Mouse (Mus musculus): ENCODE data around the gene Olfr465-ps1. TPM values are rescaled to one million over a fixed set of nuclear protein-coding genes. Genes with fewer than 3 reads are reported as not detected.

The Olfr465-ps1 gene
- total RNA-seq (2015) (not detected in 2 replicates), total RNA-seq (2017) (not detected in 2 replicates)

DNA sequence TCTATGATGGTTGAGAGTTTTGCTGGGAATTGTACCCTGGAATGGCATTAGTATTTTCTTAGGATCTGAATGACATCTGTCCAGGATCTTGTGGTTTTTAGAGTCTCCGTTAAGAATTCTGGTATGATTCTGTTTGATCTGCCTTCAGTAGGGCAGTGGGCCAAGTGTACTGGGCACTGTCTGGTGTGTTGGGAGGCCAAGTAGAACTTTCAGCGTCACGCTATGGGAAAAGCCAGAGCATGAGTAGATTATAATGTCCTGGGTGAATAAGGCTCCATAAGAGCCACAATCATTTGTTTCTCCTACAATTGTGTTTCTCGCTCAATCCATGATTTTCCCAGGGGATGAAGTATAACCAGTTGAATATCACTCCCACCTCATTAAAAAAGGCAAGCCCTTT lies at the start of gene Olfr465-ps1:
TSS of gene Olfr465-ps1 (plus strand) at position 301 of the 400 bp plus-strand sequence.
- ATAC-seq (replicated peaks; ENCODE audit: poor library complexity), result no peak

DNA sequence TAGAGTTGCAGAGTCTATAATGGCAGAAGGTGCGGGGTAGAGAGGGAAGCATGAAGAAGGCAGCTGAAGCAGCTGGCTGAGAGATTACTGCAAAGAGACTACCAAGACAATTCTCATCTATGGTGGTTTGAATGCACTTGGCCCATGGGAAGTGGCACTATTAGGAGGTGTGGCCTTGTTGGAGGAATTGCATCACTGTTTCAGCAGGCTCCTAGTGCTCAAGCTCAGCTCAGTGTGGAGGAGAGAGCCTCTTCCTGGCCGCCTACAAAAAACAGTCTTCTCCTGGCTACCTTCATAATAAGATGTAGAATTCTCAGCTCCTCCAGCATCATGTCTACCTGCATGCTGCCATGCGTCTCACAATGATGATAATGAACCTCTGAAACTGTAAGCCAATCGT lies 42.0 kb upstream of the Olfr465-ps1 start:
- peak; percentile 52 for ATAC-seq (replicated peaks; ENCODE audit: poor library complexity)

DNA sequence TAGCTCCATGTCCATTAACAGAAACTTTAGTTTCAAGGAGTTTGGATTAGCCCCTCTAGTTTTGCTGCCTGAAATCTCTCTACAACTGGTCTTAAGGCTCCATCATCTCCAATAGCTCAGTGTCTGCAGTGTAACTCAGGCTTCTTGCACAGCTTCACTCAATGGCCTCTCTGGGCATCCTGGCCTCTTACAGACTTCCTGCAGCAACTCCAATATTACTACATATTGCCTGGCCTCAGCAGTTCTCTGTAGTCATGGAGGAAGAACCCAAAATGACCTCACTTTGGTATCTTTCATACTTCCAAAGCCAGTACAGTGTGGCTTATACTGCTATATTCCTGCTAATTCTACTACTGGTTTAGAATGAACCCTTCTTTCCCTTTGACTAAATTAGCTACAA lies 40.9 kb upstream of the Olfr465-ps1 start:
- peak; percentile 32 for ATAC-seq (replicated peaks; ENCODE audit: poor library complexity)

DNA sequence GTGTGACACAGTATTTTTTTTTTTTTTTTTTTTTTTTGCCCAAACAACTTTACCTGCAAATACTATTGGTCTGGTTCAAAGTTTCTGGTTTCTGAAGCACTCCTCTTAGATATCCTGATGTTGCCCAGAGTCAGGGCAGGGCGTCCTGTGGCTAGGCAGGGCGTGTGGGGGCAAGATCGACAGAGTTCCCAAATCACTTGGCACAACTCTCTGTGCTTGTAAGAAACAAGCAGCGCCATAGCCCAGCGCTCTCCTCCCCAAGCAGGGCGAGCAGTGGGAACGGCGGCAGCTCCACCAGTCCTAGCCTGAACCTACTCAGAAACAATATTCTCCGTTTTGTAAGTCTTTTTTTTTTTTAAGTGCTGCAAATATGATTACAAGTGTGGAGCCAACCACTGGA lies 37.2 kb upstream of the Olfr465-ps1 start:
- peak; percentile 24 for ATAC-seq (replicated peaks; ENCODE audit: poor library complexity)

DNA sequence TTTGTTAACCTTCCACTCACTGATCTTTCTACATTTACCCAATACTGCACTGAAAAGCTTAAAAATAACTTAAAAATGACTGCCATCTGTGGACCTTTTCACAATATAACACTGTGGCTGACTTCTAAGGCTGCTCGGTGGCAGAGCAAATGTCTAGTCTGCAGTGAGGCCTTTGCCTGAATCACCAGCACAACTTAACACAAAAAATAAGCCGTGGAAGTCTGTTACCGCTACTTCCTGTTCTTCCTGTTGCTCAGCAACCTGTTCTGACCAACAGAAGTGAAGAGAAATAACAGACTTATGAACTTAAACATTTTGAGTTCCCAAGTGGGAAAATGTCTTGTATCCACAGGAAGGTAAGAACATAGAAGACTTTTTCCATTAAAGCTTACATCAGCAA lies 36.7 kb upstream of the Olfr465-ps1 start:
- peak; percentile 68 for ATAC-seq (replicated peaks; ENCODE audit: poor library complexity)

DNA sequence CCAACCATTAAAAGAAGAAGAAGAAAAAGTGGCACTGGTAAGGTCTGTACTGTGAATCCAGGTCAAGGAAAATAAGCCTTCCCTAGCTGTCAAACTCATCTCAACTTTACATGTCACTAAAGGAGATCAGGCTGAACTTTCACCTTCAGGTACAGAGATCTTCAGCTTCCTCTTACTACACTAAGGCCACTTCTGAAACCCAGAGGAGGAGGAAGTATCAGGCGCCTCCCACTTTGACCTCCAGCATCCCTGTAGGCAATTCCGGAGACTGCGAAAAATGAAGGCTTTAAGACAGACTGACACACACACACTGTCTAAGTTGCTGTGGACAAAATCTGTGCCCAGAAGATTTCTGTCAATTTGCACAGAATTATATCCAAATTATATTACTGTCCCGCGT lies 25.9 kb upstream of the Olfr465-ps1 start:
- peak; percentile 76 for ATAC-seq (replicated peaks; ENCODE audit: poor library complexity)

DNA sequence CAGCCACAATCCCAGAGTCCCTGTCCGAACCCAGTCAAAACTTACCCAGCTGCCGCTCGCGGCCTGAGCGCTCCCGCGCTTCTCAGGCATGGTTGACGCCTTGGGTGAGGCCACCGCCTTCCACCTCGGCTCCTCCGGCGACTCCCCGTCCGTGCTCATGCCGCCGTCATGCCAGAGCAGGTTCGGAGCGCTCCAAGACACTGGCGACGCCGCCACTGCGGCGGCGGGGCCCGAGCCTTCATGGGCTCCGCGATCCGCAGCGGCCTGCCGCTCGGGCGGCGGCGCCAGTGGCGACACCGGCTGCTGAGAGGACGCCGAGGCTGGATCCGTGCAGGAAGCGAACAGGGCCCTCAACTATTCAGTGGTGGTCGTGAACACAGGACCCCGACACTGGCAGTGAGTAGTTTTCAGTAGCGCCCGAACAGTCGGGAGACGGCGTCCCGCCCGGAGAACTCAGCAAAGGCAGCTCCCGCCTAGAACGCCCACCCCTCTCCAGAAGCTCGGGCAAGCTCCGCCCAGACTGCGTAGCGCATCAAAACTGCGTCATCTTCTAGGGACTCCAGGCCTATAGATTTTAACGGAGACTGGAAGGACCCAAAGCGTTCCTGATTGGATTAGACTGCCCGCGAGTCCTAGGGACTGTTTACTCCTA lies 25.3 kb upstream of the Olfr465-ps1 start, which contains the start of gene Mfsd14b:
TSS of gene Mfsd14b (minus strand) at position 517 of the 652 bp plus-strand sequence.
- peak; percentile 88 for ATAC-seq (replicated peaks; ENCODE audit: poor library complexity)

- peak; percentile 23; the same call in 1 of the 2 replicates for ATAC-seq (replicated peaks; ENCODE audit: poor library complexity)
Measured at GRCm38 (mm10) chr13:65113239-65113638, 24.6 kb upstream of the Olfr465-ps1 start.

- ATAC-seq (replicated peaks; ENCODE audit: poor library complexity), result no peak
Measured at GRCm38 (mm10) chr13:65120984-65121383, 16.9 kb upstream of the Olfr465-ps1 start.

GRCm38 (mm10) chr13:65122111-65122510 lies 15.8 kb upstream of the Olfr465-ps1 start:
- peak; percentile 94 for ATAC-seq (replicated peaks; ENCODE audit: poor library complexity)

DNA sequence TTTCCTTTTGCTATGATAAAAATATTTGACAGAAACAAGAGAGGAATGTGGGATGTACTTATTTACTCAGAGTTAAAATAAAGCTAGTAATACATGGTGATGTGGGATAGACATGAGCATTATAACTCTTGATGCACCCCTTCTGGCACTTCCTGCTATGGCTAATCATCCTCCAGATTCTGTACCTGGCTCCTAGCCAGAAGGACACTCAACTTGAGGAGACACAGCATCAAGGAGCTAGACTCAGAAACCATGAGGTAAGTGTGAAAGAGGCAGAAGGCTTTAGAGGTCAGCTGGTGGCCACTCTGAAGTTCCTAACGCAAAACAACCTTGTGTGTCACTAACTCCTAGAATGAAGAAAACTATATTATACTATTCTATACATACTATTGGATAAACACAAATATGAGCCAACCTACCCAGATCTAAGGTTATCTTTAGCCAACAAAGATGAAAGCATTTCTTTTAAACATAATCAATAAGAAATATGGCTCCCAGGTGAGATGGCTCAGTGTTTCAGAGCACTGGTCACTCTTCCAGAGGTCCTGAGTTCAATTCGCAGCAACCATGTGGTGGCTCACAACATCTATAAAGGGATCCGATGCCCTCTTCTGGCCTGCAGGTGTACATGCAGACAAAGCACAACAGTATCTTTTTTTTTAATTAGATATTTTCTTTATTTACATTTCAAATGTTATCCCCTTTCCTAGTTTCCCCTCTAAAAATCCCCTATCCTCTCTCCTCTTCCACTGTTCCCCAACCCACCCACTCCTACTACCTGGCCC lies 10.6 kb upstream of the Olfr465-ps1 start:
- peak; percentile 62 for ATAC-seq (replicated peaks; ENCODE audit: poor library complexity)

- ATAC-seq (replicated peaks; ENCODE audit: poor library complexity), result no peak
Measured at GRCm38 (mm10) chr13:65149940-65150339, 12.1 kb downstream of the Olfr465-ps1 start, which contains the start of gene Olfr466. Gene Olfr466 (plus strand): TSS chr13:65150240.

- ATAC-seq (replicated peaks; ENCODE audit: poor library complexity), result no peak
Measured at GRCm38 (mm10) chr13:65174102-65174501, 36.2 kb downstream of the Olfr465-ps1 start.

DNA sequence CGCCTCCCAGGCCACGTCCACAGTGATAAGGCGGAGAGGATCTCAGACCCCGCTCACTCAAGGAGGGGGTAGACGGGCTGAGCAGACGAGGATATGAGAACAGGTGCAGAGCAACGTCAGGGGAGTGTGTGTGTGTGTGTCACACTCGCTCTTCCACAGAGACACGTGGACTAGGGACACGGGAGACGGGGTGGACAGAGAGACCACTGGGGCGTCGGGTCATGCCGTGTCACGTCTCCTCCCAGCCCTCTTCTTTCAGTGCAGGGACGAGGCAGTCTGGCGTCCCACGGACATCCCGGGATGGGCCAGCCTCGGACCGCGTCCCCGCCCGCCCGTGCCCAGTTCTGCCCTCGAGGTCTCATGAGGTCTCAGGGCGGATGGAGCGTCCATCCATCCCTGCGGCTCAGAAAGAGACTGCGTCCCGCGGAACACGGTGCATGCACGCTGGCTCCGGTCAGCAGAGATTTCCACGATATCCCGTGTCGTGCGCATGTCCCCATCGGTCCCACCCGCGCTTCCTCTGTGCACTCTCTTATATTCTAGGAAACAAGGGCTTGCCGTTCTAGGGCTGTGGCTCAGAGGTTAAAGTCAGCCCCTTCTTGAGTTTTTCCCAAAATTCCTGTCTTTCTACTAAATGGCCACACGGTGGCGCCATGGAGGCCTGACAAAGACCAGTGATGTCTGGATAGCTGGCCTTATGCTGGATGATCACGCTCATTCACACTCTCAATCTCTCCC lies 38.0 kb downstream of the Olfr465-ps1 start:
- ATAC-seq (replicated peaks; ENCODE audit: poor library complexity), result peak; percentile 98

DNA sequence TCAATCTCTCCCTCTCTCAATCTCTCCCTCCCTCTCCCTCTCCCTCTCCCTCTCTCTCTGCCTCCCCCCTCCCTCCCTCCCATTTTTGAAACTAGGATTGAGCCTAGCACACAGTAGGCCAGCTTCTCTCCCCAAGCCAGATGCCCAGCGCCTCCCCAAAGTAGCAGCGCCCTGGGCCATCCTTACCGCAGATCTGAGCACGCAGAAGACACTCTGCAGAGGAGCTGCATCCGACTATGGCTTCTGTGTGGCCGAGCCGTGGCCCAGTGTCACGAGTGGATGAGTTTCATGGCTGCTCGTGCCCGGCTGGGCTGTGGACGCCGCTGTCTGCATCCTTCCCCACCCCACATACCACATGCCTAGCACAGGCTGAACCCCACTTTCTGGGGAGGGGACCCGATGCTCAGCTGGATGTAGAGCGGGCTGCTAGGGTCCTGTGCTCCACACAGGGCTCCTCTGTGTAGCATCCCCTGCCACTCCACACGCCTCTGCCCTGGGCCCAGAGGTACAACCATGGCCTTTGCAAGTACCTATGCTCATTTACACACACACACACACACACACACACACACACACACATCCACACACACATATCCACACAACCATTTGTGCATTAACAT lies 38.7 kb downstream of the Olfr465-ps1 start:
- ATAC-seq (replicated peaks; ENCODE audit: poor library complexity), result peak; percentile 13; the same call in 1 of the 2 replicates

Other genes with a start within 250 kb of the Olfr465-ps1 start
- not detected in 2 replicates for gene Cntnap3, start 234.1 kb upstream of the Olfr465-ps1 start, total RNA-seq (2015)
- gene Cntnap3, start 234.1 kb upstream of the Olfr465-ps1 start, total RNA-seq (2017), result not detected in 2 replicates
- gene Spata31, start 220.7 kb upstream of the Olfr465-ps1 start, total RNA-seq (2015), result not detected in 2 replicates
- not detected in 2 replicates for gene Spata31, start 220.7 kb upstream of the Olfr465-ps1 start, total RNA-seq (2017)
- gene Spata31d1c, start 105.0 kb upstream of the Olfr465-ps1 start, total RNA-seq (2015), result not detected in 2 replicates
- not detected in 2 replicates for gene Spata31d1c, start 105.0 kb upstream of the Olfr465-ps1 start, total RNA-seq (2017)
- gene Prss47, start 85.3 kb upstream of the Olfr465-ps1 start, total RNA-seq (2015), result not detected in 2 replicates
- gene Prss47, start 85.3 kb upstream of the Olfr465-ps1 start, total RNA-seq (2017), result not detected in 2 replicates
- 81.1 and 87.8 TPM in 2 replicates for gene Mfsd14b, start 25.1 kb upstream of the Olfr465-ps1 start, total RNA-seq (2015)
- 81.4 and 85.8 TPM in 2 replicates for gene Mfsd14b, start 25.1 kb upstream of the Olfr465-ps1 start, total RNA-seq (2017)
- not detected in 2 replicates for gene Olfr466, start 12.2 kb downstream of the Olfr465-ps1 start, total RNA-seq (2015)
- not detected in 2 replicates for gene Olfr466, start 12.2 kb downstream of the Olfr465-ps1 start, total RNA-seq (2017)
- 0.10 TPM in 1 of 2 replicates, not detected in the other for gene Nlrp4f, start 67.9 kb downstream of the Olfr465-ps1 start, total RNA-seq (2015)
- not detected in 2 replicates for gene Nlrp4f, start 67.9 kb downstream of the Olfr465-ps1 start, total RNA-seq (2017)
- not detected in 2 replicates for gene Gm10775, start 121.5 kb downstream of the Olfr465-ps1 start, total RNA-seq (2015)
- gene Gm10775, start 121.5 kb downstream of the Olfr465-ps1 start, total RNA-seq (2017), result not detected in 2 replicates
- gene Zfp369, start 140.7 kb downstream of the Olfr465-ps1 start, total RNA-seq (2015), result 29.4 and 32.7 TPM in 2 replicates
- 45.5 and 53.2 TPM in 2 replicates for gene Zfp369, start 140.7 kb downstream of the Olfr465-ps1 start, total RNA-seq (2017)